Mouse (Mus musculus): ENCODE measurements around the gene Ralgapb.

Ralgapb gene

DNA sequence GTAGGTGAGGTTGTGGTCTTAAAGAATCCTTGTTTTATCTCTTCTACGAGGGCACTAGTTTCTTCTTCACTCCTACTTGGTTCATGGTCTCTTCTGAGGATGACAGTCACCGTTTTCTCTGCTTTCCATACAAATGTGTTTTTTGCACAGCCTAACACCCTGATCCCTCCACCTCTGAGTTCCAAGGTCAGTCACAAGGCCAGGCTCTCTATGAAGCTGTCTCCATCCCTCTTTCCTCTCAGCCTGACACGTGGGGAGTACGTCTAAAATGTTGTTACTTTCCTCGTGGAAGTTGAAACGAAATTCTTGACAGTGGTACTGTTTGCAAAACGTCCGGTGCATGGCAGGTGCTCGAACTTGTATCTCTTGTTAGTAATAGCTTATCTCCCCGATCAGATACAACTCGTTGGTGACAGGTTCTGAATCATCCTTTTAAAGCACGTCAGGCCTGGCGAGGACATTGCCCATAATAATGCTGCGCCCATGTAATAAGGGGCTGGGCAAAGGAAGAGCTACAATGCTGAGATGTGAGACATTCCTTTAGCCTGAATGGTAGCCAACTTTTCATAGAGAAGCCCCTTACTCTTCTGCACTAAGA is 552 bp upstream of the Ralgapb start:
- DNase-seq = no peak

DNA sequence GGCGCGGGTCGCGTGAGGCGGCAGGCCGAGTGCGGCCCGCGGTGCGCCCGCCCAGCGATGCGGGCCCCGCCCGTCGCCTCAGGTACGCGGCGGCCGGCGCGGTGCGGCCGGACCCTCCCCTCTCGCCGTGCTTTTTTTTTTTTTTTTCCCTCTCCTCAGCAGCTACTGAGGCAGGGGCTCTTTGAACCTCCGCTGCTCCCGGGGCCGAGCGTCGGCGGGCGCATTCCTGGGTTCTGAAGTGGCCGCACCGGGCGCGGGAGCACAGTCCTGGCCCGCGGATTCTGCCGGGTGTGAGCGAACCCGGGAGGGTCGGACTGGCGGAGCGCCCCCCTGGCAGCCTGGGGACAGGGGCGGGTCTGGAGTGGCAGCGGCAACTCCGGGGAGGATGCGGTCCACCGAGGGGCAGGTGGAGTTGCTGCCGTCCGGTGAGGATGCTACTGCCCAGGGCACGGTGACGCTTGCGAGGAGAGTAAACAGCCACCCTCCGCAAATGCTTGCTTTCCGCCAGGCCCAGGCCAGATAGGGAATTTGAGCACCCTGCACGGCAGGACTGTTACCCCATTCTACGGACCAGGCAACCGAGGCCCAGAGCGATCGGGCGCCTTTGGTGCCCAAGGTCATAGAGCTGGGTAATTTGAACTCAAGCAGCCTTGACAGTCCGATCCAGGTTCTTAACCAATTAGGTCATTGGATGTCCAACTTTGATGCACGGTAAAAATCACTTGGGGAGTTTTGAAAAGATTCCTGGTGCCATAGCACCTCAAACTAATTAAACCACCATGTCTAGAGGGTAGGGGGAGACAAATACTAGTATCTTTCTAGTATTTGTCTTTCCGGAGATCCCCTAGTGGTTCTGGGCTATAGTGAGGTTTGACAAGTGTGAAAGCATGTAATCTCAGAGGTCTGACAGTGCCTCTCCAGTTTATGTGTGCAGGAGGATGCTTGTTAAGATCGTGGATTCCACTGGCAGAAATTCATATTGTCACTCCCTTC is 670 bp downstream of the Ralgapb start:
- peak; percentile 47 for DNase-seq

DNA sequence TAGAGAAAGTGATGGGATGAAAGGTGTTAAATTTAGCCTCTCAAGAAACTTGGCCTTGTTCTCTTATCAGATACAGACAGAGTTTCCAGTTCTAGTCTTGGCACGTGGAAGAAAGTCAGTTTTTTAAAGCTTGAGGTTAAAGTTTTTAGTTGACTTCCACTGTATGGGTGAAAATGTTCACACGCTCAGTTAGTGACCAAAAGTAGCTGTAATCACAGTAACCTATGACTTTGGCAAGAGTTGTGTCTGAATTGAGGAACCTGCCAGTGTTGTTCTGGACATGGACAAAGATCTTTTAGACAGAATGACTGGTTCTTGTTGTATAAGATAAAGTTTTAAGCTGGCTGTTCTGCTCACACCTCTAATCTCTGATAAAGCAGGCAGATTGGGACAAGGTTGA is 3.6 kb downstream of the Ralgapb start:
- DNase-seq = no peak

DNA sequence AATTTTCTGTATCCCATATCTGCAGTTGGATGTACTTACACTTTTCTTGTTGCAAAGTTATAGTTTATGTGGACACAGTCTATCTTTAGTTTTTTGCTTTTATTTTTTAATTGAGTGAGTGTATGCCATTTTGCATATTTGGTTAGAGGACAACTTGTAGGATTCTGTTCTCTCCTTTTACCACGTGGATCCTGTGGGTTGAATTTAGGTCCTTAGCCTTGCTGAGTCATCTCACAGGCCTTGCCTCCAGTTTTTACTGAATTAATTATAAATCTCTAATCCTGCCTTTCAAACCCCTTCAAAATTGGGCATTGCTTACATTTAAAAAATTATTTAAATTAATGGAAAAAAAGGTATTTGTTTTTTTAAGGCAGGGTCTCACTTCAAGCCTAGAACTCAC is 6.2 kb downstream of the Ralgapb start:
- DNase-seq = no peak

DNA sequence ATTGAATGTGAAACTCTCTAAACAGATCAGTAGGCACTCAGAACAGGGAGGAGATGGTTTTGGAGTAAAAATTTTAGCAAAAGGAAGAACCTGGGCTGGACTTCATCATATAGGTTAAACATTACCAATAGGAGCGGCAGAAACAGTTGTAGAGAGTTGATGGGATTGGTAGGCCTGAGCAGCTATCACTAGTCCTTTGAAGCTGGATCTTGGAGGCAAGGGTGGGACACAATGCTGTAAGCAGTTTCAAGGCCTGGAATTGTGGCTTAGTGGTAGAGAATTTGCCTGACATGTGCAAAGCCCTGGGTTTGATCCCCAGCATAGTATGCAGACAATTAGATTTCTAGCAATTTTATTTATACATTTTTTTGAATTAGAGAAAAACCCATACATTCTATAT is 9.0 kb downstream of the Ralgapb start:
- no peak for DNase-seq

DNA sequence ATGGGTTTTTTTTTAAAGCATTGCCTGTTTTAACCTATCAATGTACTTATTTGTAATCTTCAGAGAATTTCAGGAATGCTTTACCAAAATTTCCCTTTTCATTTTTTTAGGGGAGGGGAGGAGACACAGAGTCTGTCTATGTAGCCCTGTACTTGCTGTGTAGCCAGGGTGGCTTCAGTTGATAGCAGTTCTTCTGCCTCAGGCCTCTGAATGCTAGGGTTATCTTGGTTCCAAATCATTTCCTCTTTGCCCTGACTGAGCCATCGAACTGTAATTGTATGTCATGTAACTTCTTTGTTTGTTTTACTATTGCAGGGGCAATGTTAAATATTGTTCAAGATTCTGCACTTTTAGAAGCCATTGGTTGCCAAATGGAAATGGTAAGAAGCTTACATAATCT is 36.2 kb downstream of the Ralgapb start:
- DNase-seq = no peak

DNA sequence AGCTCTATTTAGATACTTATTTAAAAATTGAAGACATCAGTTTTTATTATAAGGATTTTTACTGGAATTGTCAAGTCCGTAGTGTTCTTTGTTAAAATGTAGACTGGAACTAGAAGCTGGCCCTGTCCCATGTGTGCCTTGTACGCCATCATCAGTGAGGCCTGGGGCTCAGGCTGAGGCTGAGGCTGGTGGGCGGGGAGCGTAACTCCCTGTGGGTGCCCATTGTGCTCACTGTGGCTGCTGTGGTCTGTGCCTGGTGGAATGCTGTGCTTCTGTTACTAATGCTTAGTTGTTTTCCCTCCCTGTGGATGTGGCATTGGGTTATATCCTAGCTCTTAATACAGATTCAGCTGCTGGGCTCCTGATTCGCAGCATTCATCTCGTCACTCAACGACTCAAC is 40.2 kb downstream of the Ralgapb start:
- no peak for DNase-seq

DNA sequence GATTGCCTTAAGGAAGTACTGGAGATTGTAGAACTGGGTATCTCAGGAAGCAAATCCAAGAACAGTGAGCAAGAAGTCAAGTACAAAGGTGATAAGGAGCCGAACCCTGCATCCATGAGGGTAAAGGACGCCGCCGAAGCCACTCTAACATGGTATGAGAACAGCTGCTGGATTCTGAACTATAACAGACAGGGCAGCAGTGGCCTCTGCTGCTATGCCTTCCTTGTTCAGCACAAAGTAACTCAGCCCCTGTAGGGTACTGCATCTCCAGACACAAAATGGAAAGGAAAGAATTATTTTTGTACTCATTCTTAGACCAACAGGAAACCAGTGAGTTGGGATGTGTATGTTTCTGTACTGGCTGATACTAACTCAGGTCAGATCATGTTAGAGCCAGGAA is 46.8 kb downstream of the Ralgapb start:
- no peak for DNase-seq

DNA sequence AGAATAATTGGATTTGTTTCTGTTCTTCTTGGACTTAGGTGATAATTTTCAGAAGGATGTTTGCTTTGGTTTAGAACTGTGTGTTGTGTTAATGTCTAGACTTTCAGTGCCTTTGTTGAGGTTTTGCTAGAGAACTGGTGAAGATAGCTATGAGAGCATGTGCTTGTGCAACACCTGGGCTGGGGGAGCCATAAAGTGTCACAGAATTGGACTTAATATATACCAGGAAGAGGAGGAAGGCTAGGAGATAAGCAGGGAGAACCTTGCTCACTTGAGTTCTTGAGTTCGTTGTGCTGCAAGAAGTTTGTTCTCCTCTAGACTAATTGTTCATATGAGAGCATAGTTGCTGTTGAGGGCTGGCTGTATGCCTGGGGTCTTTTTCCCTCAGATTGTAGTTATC is 48.0 kb downstream of the Ralgapb start:
- DNase-seq = no peak

DNA sequence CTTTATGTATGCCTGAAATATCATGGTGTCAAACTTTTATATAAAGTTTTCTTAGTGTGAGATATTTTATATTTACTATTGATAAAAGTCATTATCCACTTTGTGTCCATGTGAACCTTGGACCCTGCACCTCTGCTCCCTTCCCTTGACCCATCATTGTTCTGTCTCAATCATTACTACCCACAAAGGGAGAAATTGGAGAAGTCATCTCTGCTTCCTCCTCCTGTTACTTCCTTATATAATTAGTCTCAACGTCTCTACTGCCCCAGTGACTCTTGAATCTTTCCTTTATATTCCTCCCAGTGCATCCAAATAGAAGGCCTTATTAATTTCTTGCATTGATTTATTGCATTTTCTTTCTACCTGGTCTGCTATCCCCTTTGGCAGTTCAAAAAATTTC is 52.8 kb downstream of the Ralgapb start:
- DNase-seq = no peak

DNA sequence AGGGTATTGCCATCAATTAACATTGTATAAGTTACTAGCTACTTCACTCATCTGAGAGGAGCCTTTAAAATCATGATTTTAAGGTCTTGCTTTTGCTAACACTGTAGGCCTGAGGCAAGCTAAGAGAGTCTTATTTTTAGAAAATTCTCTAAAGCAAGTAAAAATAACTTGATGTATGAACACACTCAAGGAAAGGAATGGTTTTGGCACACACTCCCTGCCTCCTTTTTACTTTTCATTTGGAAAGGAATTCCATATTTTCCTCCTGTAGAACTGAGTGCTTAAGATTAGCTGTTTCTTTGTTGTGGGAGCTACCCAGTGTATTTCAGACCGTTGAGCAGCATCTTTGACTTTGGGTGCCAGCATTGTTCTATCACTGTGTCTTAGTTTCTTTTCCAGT is 64.5 kb downstream of the Ralgapb start:
- DNase-seq = no peak

DNA sequence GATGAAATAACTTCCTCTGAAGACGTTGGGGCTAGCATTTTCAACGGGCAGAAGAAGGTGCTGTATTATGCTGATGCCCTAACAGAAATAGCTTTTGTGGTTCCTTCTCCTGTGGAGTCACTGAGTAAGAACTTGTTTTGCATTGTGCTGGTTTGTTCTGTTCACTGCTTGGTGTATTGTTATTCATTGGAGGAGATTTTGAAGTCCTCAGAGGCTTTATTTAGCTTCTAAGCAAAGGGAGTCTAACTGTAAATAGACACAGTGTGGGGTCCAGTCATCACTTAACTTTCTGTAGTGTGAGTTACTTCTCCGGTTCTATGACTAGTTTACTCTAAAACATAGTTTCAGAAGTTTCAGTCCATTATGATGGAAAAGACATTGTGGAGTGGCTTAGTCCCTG is 68.0 kb downstream of the Ralgapb start:
- no peak for DNase-seq

DNA sequence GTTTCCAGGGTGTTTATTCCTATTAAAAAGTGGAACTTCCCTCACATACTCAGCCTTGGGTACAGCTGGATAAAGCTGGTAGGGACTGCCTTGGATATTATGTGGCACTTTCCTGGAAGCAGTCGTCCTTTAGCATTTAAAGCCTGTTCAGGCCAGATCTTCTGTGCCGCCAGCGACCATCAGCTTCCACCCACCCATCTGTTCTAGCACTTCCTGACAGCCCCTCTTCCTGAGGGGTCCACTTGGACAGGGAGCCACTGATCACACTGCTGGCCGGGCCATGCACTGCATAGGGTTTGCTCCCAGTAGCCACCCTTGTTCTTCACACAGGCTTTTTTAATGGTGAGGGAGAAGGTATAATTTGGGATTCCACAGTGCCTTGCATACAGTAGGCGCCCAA is 88.8 kb downstream of the Ralgapb start:
- DNase-seq = no peak

DNA sequence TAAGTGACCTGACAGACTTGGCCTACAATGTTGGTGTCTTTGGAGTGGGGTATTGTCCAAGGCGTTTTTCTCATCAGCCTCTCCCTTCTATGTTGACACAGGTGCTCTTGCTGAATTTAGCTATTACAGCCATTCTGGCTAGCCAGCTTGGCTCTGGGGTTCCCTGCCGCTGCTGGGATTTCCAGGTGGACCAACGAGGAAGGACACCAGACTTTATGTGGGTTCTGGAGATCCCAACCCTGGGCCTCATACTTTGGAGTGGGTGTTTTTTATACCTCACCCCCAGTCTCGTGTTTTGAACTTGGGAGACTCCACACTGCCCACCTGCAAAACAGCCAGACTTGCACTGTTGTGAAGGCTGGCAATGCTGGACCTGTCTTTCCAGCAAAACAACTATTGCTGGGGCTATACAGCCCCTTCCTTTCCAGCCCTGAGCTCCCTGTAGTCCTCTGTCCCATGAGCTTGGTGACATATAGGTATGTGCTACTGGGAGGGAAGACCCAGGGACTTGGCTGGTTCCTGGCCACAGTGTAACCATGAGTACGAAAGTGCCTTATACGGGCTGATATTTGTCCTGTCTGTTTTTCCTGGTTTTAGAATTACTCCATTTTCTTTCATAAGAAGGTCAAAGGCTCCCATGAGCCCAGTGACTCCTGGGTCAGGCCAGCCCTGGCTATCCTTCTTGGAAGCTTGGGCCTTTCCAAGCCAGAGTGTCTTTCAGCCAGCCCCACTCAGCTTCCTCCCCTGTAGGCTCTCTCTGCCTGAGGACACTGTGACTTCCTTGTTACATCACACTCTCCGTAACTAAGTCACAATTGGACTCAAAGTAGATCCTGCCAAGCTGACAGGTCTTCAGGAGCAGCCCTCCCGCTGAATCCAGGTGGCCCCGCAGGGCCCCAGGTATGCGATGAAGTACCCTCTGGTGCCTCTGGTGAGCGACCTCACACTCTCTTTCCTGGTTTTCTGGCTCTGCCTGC is 92.5 kb downstream of the Ralgapb start, which contains the start of gene Adig:
TSS of gene Adig (plus strand) at position 777 of the 977 bp plus-strand sequence.
- no peak for DNase-seq

DNA sequence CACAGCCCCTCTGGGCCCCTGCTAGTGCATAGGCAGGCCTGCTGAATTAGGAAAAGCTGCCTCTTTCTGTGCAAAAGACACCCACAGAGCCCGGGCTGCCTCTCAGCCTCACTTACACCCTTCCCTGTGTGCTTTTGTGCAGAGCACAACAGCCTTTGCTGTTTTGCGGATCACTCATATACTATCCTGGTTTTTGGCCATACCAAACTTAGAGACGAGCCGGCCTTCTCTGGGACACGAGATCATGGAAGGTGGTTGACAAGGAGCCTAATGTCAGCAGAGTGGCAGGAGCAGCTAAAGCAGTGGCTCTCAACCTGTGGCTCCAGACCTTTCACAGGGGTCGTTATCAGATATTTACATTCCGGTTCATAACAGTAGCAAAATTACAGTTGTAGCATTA is 93.6 kb downstream of the Ralgapb start:
- no peak for DNase-seq

DNA sequence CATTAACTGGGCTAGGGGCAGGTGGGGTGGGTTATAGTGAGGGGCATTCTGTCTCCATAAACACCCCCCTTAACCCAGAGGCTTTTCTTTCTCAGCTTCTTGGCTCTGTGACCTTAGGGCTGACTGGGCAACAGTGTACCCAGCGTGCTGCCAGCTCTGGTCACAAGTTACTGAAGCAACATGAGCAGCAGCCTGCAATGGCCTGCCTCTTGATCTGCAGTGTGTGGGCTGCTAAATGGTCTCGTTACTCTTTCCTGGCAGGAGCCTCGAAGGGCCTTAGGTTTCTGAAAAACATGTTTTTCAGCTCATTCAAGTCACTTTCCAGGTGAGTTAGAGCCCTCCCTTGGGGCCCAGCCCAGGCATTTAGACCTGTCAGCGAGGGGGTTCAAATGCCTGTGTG is 94.0 kb downstream of the Ralgapb start:
- DNase-seq = no peak

DNA sequence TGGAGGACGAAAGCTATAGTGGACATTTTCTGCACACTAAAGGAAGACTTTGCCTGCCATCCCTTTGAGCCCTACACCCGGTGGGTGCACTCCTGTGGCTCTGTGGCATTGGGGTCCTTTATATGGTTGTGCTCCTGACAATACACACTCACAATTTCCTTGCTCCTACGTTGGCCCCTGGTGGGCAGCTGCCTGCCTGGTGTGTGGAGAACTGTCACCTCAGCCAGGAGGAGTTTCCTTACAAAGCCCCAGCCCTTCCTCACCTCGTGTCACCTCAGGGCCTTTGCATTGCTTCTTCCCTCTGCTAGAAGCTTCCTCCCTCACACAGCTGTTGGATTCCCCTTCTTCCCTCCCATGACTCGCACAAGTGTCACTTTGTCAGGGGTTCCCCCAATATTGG is 96.8 kb downstream of the Ralgapb start:
- no peak for DNase-seq

DNA sequence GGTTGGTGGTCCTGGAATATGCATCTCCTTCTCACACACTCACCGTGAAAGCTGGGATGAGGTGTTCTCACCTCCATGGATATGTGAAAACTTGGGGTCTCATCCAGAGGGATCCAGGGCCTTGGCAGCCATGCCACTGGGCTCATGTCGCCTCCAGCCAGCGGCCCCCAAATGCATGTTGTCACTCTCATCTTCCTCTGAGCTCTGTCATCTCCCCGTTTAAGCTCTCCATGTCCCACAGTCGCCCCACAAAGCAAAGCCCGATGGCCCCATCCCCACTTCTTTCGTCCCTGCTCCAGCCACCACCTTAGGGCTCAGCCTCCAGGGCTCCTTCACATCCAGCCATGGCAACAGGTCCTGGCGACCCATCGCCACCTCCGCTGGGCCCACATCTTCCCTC is 97.4 kb downstream of the Ralgapb start:
- no peak for DNase-seq

DNA sequence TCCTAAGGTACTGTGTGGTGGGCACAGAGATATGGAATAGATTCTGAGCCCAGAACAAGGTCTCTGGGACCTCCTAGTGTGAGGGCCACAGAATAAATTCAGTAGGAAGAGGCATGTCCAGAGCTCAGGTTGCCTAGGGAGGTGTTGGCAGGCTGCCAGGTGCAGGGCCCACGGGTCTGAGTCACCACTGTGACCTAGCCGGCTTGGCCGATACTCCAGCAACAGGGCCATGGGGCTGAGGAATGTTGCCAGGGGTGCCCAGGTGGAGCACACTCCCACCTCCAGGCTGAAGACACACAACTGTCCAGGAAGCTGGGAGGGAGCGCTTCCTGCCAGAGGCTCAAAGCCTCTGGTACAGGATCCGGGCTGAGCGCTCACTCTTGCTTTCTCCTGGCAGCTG is 101.0 kb downstream of the Ralgapb start:
- peak; percentile 77 for DNase-seq

DNA sequence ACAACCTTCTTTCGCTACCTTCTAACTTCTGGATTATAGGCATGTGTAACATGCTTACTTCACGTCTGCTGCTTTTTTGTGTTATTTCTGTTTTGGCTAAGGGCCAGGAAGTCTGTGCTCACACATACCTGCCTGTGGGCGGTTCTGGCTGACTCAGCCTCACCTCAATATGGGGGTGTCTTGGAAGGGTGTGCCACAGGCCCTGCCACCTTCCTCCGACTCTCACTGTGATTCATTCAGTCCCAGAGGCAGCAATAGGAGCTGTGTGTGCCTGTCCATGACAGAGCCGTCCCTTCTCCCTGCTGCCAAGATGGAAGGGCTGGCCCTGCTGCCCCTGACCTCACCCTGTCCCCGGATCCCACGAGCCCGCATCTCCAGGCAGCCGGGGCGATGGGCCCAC is 102.9 kb downstream of the Ralgapb start, which contains the start of gene Arhgap40:
TSS of gene Arhgap40 (plus strand) at position 269 of the 400 bp plus-strand sequence.
- no peak for DNase-seq

DNA sequence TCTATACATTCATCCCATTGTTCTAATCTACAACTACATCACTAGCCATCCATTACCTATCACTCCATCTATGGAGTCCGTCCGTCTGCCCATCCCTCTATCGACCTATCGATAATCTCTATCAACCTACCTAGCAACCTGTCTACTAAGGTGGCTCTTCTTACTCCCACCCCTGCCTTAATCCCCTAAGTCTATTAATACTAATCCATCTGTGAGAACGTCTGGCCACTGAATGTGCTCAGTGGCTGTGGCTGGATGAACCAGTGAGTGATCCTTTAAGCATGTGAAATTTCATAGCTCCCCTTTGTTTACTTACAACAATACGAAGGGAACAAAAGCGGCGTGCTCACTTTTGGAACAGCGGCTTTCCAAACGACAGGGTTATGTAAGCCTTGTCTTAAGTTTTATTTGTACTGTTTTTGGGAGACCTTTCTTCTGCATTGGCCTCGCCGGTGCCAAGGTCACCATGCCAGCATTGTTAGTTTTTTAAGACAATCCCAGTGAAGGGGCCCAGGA is 104.2 kb downstream of the Ralgapb start:
- no peak for DNase-seq

DNA sequence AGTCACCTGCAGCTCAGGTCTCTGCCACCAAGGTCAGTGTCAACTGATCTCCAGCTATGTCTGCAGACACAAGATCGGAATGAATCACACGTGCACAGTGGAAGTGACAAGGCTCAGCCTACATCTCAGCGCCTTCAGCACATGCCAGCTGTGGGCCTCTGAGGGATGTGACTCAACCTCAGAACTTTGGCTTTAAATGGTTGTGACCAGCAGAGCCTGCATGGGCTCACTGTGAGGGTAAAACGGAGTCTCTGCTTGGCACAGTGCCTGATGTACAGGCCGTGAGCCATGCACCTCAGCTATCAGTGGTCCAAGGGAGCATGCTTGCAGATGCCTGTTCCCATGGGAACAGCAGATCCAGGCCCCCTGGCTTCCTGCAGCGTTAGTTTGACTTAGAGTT is 108.9 kb downstream of the Ralgapb start:
- no peak for DNase-seq

DNA sequence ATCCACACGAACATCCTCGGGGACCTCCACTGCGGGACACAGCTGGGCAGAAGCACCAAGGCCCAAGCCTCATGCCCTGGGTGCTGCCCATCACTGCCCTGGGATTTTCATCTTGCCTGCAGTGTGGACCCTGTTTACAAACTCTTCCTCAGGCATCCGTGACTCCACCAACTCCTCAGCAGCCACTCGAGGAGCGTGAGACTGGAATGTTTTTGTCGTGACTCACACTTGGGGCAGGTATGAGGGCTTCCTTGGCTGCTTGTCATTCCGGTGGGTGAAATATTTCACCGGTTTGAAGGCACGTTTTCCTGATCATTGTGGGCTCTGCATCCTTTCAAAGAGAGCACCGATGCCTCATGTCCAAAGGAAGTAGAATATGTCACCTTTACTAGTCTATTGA is 109.4 kb downstream of the Ralgapb start:
- no peak for DNase-seq
